Mouse (Mus musculus): ENCODE results near the gene Mgat5b. TPM values are rescaled to one million over a fixed set of nuclear protein-coding genes. Genes with fewer than 3 reads are reported as not detected.
A peak's percentile ranks its signal among the peaks of the same experiment; 100 is the strongest.

Gene Mgat5b
- total RNA-seq, 1 experiment, result 7.1 TPM

GRCm38 (mm10) chr11:116991964-116992363 is 73.3 kb downstream of the Mgat5b start:
- H3K4me3 ChIP-seq (ENCODE audit: insufficient read depth in 1 of 2, low read depth in 1 of 2, low read length in 2 of 2, poor library complexity in 1 of 2, severe bottlenecking in 1 of 2), result no peak overlapping the region
- TF ChIP-seq ZC3H11A (IDR thresholded peaks at IDR 0.05; ENCODE audit: borderline replicate concordance, low read depth, low read length), result no peak
- TF ChIP-seq CHD2 (IDR thresholded peaks at IDR 0.05; ENCODE audit: low read depth, low read length), result no peak
- no peak for TF ChIP-seq HCFC1 (IDR thresholded peaks at IDR 0.05; ENCODE audit: borderline replicate concordance, insufficient read depth, low read length)
- TF ChIP-seq ZNF384 (IDR thresholded peaks at IDR 0.05; ENCODE audit: low read depth, low read length), result no peak
- no peak for TF ChIP-seq MAFK (IDR thresholded peaks at IDR 0.05; ENCODE audit: insufficient read depth, low read depth, low read length)
- no peak overlapping the region for H3K9ac ChIP-seq (ENCODE audit: insufficient read depth, low read depth, low read length, poor library complexity, severe bottlenecking)
- H3K36me3 ChIP-seq (ENCODE audit: control insufficient read depth, insufficient read depth, low read length, poor library complexity, severe bottlenecking), result no peaks in the 10 kb centered on the region
- H3K4me1 ChIP-seq (ENCODE audit: control insufficient read depth in 2 of 2, insufficient read depth in 2 of 2, low read length in 2 of 2, poor library complexity in 1 of 2), result peaks cover 0 to 28% of the 10 kb centered on the region in 2 experiments; a peak in 2 of 4 replicates
- in situ Hi-C loops (cut with MboI; ENCODE audit: low sequenced_read_pairs in 2 of 2, unreplicated experiment in 2 of 2), result no loop called here
- no peaks in the 10 kb centered on the region for H3K9me3 ChIP-seq (ENCODE audit: control insufficient read depth, insufficient read depth, low read depth, low read length)
- H3K27ac ChIP-seq (ENCODE audit: insufficient read depth, low read depth, low read length, poor library complexity, severe bottlenecking), result no peak overlapping the region
- DNase-seq (ENCODE audit: low read depth, low spot score), result no peak

GRCm38 (mm10) chr11:116994095-116994582 is 75.5 kb downstream of the Mgat5b start:
- Histone ChIP-seq H3K36me3 (ENCODE audit: control insufficient read depth, insufficient read depth, low read length, poor library complexity, severe bottlenecking) (no peaks in the 10 kb centered on the region), H3K9me3 (ENCODE audit: control insufficient read depth, insufficient read depth, low read depth, low read length) (no peaks in the 10 kb centered on the region), H3K4me1 (ENCODE audit: control insufficient read depth in 2 of 2, insufficient read depth in 2 of 2, low read length in 2 of 2, poor library complexity in 1 of 2) (peaks cover 0 to 26% of the 10 kb centered on the region in 2 experiments; a peak in 2 of 4 replicates), H3K27ac (ENCODE audit: insufficient read depth, low read depth, low read length, poor library complexity, severe bottlenecking) (no peak overlapping the region), H3K9ac (ENCODE audit: insufficient read depth, low read depth, low read length, poor library complexity, severe bottlenecking) (no peak overlapping the region), H3K4me3 (ENCODE audit: insufficient read depth in 1 of 2, low read depth in 1 of 2, low read length in 2 of 2, poor library complexity in 1 of 2, severe bottlenecking in 1 of 2) (peak overlapping the region; percentile 17 to 25; a peak in 2 of 4 replicates)
- in situ Hi-C loops (cut with MboI; ENCODE audit: low sequenced_read_pairs in 2 of 2, unreplicated experiment in 2 of 2), result no loop called here
- no peak for TF ChIP-seq MAFK (IDR thresholded peaks at IDR 0.05; ENCODE audit: insufficient read depth, low read depth, low read length)
- no peak for TF ChIP-seq ZNF384 (IDR thresholded peaks at IDR 0.05; ENCODE audit: low read depth, low read length)
- no peak for TF ChIP-seq CHD2 (IDR thresholded peaks at IDR 0.05; ENCODE audit: low read depth, low read length)
- TF ChIP-seq ZC3H11A (IDR thresholded peaks at IDR 0.05; ENCODE audit: borderline replicate concordance, low read depth, low read length), result no peak
- no peak for TF ChIP-seq HCFC1 (IDR thresholded peaks at IDR 0.05; ENCODE audit: borderline replicate concordance, insufficient read depth, low read length)
- DNase-seq (ENCODE audit: low read depth, low spot score), result peak; percentile 73

DNA sequence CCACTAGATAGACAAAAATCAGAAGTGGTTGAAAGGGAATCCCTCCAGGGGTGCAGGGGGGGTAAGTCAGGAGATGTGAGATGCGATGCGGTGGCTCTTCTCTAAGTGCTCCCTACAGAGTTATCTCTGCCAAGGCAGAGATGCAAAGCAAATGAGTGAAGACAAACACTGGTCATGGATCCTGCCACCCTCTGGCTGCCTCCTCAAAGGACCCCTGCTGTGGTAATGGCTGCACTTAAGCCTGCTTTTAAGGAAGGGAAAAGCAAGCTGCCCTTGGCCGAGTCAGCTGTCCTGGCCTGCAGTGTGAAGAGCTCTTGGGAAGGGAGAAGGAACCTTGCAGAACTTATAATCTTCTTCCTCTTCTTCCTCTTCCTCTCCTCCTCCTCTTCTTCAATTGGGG is 78.3 kb downstream of the Mgat5b start:
- no peak overlapping the region for H3K4me3 ChIP-seq (ENCODE audit: insufficient read depth in 1 of 2, low read depth in 1 of 2, low read length in 2 of 2, poor library complexity in 1 of 2, severe bottlenecking in 1 of 2)
- TF ChIP-seq CHD2 (IDR thresholded peaks at IDR 0.05; ENCODE audit: low read depth, low read length) (no peak), HCFC1 (IDR thresholded peaks at IDR 0.05; ENCODE audit: borderline replicate concordance, insufficient read depth, low read length) (no peak), ZNF384 (IDR thresholded peaks at IDR 0.05; ENCODE audit: low read depth, low read length) (no peak), MAFK (IDR thresholded peaks at IDR 0.05; ENCODE audit: insufficient read depth, low read depth, low read length) (no peak), ZC3H11A (IDR thresholded peaks at IDR 0.05; ENCODE audit: borderline replicate concordance, low read depth, low read length) (no peak)
- no peak overlapping the region for H3K9ac ChIP-seq (ENCODE audit: insufficient read depth, low read depth, low read length, poor library complexity, severe bottlenecking)
- H3K27ac ChIP-seq (ENCODE audit: insufficient read depth, low read depth, low read length, poor library complexity, severe bottlenecking), result no peak overlapping the region
- H3K4me1 ChIP-seq (ENCODE audit: control insufficient read depth in 2 of 2, insufficient read depth in 2 of 2, low read length in 2 of 2, poor library complexity in 1 of 2), result peaks cover 4 to 35% of the 10 kb centered on the region in 2 experiments
- no peak for DNase-seq (ENCODE audit: low read depth, low spot score)
- H3K36me3 ChIP-seq (ENCODE audit: control insufficient read depth, insufficient read depth, low read length, poor library complexity, severe bottlenecking), result no peaks in the 10 kb centered on the region
- H3K9me3 ChIP-seq (ENCODE audit: control insufficient read depth, insufficient read depth, low read depth, low read length), result no peaks in the 10 kb centered on the region
- in situ Hi-C loops (cut with MboI; ENCODE audit: low sequenced_read_pairs in 2 of 2, unreplicated experiment in 2 of 2), result no loop called here

GRCm38 (mm10) chr11:116998935-116999334 is 80.3 kb downstream of the Mgat5b start:
- in situ Hi-C loops (cut with MboI; ENCODE audit: low sequenced_read_pairs in 2 of 2, unreplicated experiment in 2 of 2), result no loop called here

More at GRCm38 (mm10) chr11:116998935-116999334, 80.3 kb downstream of the Mgat5b start:
- H3K36me3 ChIP-seq (ENCODE audit: control insufficient read depth, insufficient read depth, low read length, poor library complexity, severe bottlenecking), result no peaks in the 10 kb centered on the region
- no peak overlapping the region; a peak in 1 of 4 replicates for H3K4me3 ChIP-seq (ENCODE audit: insufficient read depth in 1 of 2, low read depth in 1 of 2, low read length in 2 of 2, poor library complexity in 1 of 2, severe bottlenecking in 1 of 2)
- peaks cover 11 to 35% of the 10 kb centered on the region in 2 experiments for H3K4me1 ChIP-seq (ENCODE audit: control insufficient read depth in 2 of 2, insufficient read depth in 2 of 2, low read length in 2 of 2, poor library complexity in 1 of 2)
- DNase-seq (ENCODE audit: low read depth, low spot score), result peak; percentile 63
- TF ChIP-seq HCFC1 (IDR thresholded peaks at IDR 0.05; ENCODE audit: borderline replicate concordance, insufficient read depth, low read length), result no peak
- no peak for TF ChIP-seq ZC3H11A (IDR thresholded peaks at IDR 0.05; ENCODE audit: borderline replicate concordance, low read depth, low read length)
- no peak for TF ChIP-seq ZNF384 (IDR thresholded peaks at IDR 0.05; ENCODE audit: low read depth, low read length)
- no peak for TF ChIP-seq MAFK (IDR thresholded peaks at IDR 0.05; ENCODE audit: insufficient read depth, low read depth, low read length)
- no peak for TF ChIP-seq CHD2 (IDR thresholded peaks at IDR 0.05; ENCODE audit: low read depth, low read length)
- no peaks in the 10 kb centered on the region for H3K9me3 ChIP-seq (ENCODE audit: control insufficient read depth, insufficient read depth, low read depth, low read length)
- H3K9ac ChIP-seq (ENCODE audit: insufficient read depth, low read depth, low read length, poor library complexity, severe bottlenecking), result no peak overlapping the region
- no peak overlapping the region for H3K27ac ChIP-seq (ENCODE audit: insufficient read depth, low read depth, low read length, poor library complexity, severe bottlenecking)

All from ES-E14 (cell line).